Mouse (Mus musculus): ENCODE results near the gene Hnrnph1. TPM values are rescaled to one million over a fixed set of nuclear protein-coding genes. Genes with fewer than 3 reads are reported as not detected.

Hnrnph1 gene
- total and polyA plus RNA-seq, 3 experiments: 239 to 829 (median 428) TPM

- dilution Hi-C loops (cut with MboI; ENCODE audit: extremely low pct_ligation_motif_present, extremely low pct_unique_long_range_greater_than_20kb, low sequenced_read_pairs): no loop called here
- H3K79me2 ChIP-seq (replicated peaks; ENCODE audit: control insufficient read depth, extremely low read depth, insufficient read depth, poor library complexity, severe bottlenecking): peaks cover 38% of the 10 kb centered on the region
- in situ Hi-C loops (cut with MboI; ENCODE audit: low pct_ligation_motif_present, low pct_unique_long_range_greater_than_20kb, low sequenced_read_pairs): no loop called here
Measured at GRCm38 (mm10) chr11:50377892-50378684, 1.3 kb downstream of the Hnrnph1 start.

GRCm38 (mm10) chr11:50379023-50379752, 2.4 kb downstream of the Hnrnph1 start:
- dilution Hi-C loops (cut with MboI; ENCODE audit: extremely low pct_ligation_motif_present, extremely low pct_unique_long_range_greater_than_20kb, low sequenced_read_pairs): no loop called here
- TF ChIP-seq RCOR1 (conservative IDR thresholded peaks at IDR 0.05; ENCODE audit: low read depth, low read length) (no peak), IRF4 (IDR thresholded peaks at IDR 0.05; ENCODE audit: low read depth, low read length) (no peak), USF2 (conservative IDR thresholded peaks at IDR 0.05; ENCODE audit: low read depth, low read length) (no peak), NRF1 (IDR thresholded peaks at IDR 0.05; ENCODE audit: low read depth, low read length) (no peak), POLR2AphosphoS2 (IDR thresholded peaks at IDR 0.05; ENCODE audit: low read depth, low read length) (no peak), GABPA (IDR thresholded peaks at IDR 0.05; ENCODE audit: insufficient replicate concordance, low read depth, low read length) (no peak), ZNF384 (IDR thresholded peaks at IDR 0.05; ENCODE audit: low read depth, low read length) (no peak), HCFC1 (IDR thresholded peaks at IDR 0.05; ENCODE audit: low read depth, low read length) (no peak)
- H3K36me3 ChIP-seq (replicated peaks in 1 of 2; ENCODE audit: control insufficient read depth in 1 of 2, insufficient read depth in 1 of 2, low read length in 1 of 2): peaks cover 23 to 49% of the 10 kb centered on the region in 2 experiments

More at GRCm38 (mm10) chr11:50377892-50378684, 1.3 kb downstream of the Hnrnph1 start:
- H3K27me3 ChIP-seq (replicated peaks): peaks cover 11% of the 10 kb centered on the region
- peaks cover 5 to 39% of the 10 kb centered on the region in 2 experiments for H3K4me1 ChIP-seq (ENCODE audit: control insufficient read depth in 1 of 2, insufficient read depth in 2 of 2)
- H3K4me2 ChIP-seq (ENCODE audit: insufficient read depth, low read depth, poor library complexity, severe bottlenecking): peak overlapping the region; percentile 98; the same call in 1 of the 2 replicates
- no peaks in the 10 kb centered on the region for H3K9me3 ChIP-seq (replicated peaks; ENCODE audit: low read length)
- TF ChIP-seq ELF1 (IDR thresholded peaks at IDR 0.05; ENCODE audit: low read depth, low read length) (no peak), RAD21 (IDR thresholded peaks at IDR 0.05; ENCODE audit: low read depth, low read length) (no peak), MXI1 (IDR thresholded peaks at IDR 0.05; ENCODE audit: low read depth, low read length) (no peak), POLR2AphosphoS2 (IDR thresholded peaks at IDR 0.05; ENCODE audit: low read depth, low read length) (no peak), RCOR1 (conservative IDR thresholded peaks at IDR 0.05; ENCODE audit: low read depth, low read length) (no peak), MYC (IDR thresholded peaks at IDR 0.05; ENCODE audit: low read depth, low read length) (no peak), MAFK (IDR thresholded peaks at IDR 0.05; ENCODE audit: insufficient replicate concordance, low read length) (no peak), TCF12 (IDR thresholded peaks at IDR 0.05; ENCODE audit: low read depth, low read length) (no peak), SIN3A (IDR thresholded peaks at IDR 0.05; ENCODE audit: low read length) (no peak), GABPA (IDR thresholded peaks at IDR 0.05; ENCODE audit: insufficient replicate concordance, low read depth, low read length) (no peak), CHD2 (IDR thresholded peaks at IDR 0.05; ENCODE audit: low read length) (no peak), MEF2A (IDR thresholded peaks at IDR 0.05; ENCODE audit: borderline replicate concordance, low read depth, low read length) (no peak), CTCF (conservative IDR thresholded peaks at IDR 0.05 in 1 of 2, IDR thresholded peaks at IDR 0.05 in 1 of 2; ENCODE audit: low read depth in 2 of 2, low read length in 2 of 2) (no peak)
- H3K9ac ChIP-seq (ENCODE audit: insufficient read depth, low read depth): peak overlapping the region; percentile 97
- H3K36me3 ChIP-seq (replicated peaks in 1 of 2; ENCODE audit: control insufficient read depth in 1 of 2, insufficient read depth in 1 of 2, low read length in 1 of 2): peaks cover 19 to 40% of the 10 kb centered on the region in 2 experiments
- peak overlapping the region; percentile 94 for H3K27ac ChIP-seq (ENCODE audit: insufficient read depth, low read depth)
- peak overlapping the region; percentile 62 to 96 (median 90) for H3K4me3 ChIP-seq (replicated peaks in 1 of 3; ENCODE audit: low read depth in 2 of 3, low read length in 2 of 3, poor library complexity in 1 of 3)
- DNase-seq (ENCODE audit: extremely low read depth): peak; percentile 82

More at GRCm38 (mm10) chr11:50379023-50379752, 2.4 kb downstream of the Hnrnph1 start:
- in situ Hi-C loops (cut with MboI; ENCODE audit: low pct_ligation_motif_present, low pct_unique_long_range_greater_than_20kb, low sequenced_read_pairs): no loop called here
- peaks cover 5 to 41% of the 10 kb centered on the region in 2 experiments for H3K4me1 ChIP-seq (ENCODE audit: control insufficient read depth in 1 of 2, insufficient read depth in 2 of 2)
- peak overlapping the region; percentile 62 to 96 (median 90) for H3K4me3 ChIP-seq (replicated peaks in 1 of 3; ENCODE audit: low read depth in 2 of 3, low read length in 2 of 3, poor library complexity in 1 of 3)
- H3K9me3 ChIP-seq (replicated peaks; ENCODE audit: low read length): no peaks in the 10 kb centered on the region
- no peak overlapping the region for H3K27ac ChIP-seq (ENCODE audit: insufficient read depth, low read depth)
- peaks cover 42% of the 10 kb centered on the region for H3K79me2 ChIP-seq (replicated peaks; ENCODE audit: control insufficient read depth, extremely low read depth, insufficient read depth, poor library complexity, severe bottlenecking)
- H3K4me2 ChIP-seq (ENCODE audit: insufficient read depth, low read depth, poor library complexity, severe bottlenecking): peak overlapping the region; percentile 98
- H3K9ac ChIP-seq (ENCODE audit: insufficient read depth, low read depth): peak overlapping the region; percentile 97
- H3K27me3 ChIP-seq (replicated peaks): peaks cover 11% of the 10 kb centered on the region
- DNase-seq (ENCODE audit: extremely low read depth): no peak

All from CH12.LX (cell line).